Mouse (Mus musculus) urinary bladder, adult 18-20 months (tissue): ENCODE data around the gene Sh3bgrl3.
"Not testable (repeated sequence)": the region's sequence is repeated elsewhere in the genome, so short reads cannot be mapped to it uniquely, and the experiment has no call there.

Experiments used
- DNase-seq, 2 experiments: peaks; one replicate each; pipeline ENCODE4 v3.0.0; 2022; ENCODE audit warnings: low spot score in 2 of 2, mixed read lengths in 2 of 2

Gene Sh3bgrl3

GRCm38 (mm10) chr4:134128221-134128982 lies at the start of gene Sh3bgrl3:
Gene Sh3bgrl3 (minus strand): TSS chr4:134128789.
- DNase-seq, result peak; percentile 84 to 85

DNA sequence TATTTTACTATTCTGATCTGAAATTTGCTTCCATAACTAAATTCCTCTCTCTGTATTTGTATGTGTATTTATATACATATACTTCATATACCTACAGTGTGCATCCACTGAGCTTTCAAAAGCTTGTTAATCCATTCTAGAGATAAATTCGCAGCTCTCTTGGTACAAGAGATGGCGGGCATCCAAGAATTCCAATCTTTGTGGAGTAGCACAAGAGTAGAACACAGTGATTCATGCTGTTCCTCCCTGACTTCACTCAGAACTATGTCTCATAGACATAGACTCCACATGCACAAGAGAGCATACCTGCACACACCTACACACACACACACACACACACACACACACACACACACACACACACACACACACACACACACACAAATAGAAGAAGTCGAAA lies 43.8 kb upstream of the Sh3bgrl3 start:
- DNase-seq, result no peak

- no peak for DNase-seq
Observed at GRCm38 (mm10) chr4:134166906-134167305, 38.3 kb upstream of the Sh3bgrl3 start.

- no peak for DNase-seq
Observed at GRCm38 (mm10) chr4:134165548-134166465, 37.2 kb upstream of the Sh3bgrl3 start.

- no peak for DNase-seq
Observed at GRCm38 (mm10) chr4:134165024-134165423, 36.4 kb upstream of the Sh3bgrl3 start.

DNA sequence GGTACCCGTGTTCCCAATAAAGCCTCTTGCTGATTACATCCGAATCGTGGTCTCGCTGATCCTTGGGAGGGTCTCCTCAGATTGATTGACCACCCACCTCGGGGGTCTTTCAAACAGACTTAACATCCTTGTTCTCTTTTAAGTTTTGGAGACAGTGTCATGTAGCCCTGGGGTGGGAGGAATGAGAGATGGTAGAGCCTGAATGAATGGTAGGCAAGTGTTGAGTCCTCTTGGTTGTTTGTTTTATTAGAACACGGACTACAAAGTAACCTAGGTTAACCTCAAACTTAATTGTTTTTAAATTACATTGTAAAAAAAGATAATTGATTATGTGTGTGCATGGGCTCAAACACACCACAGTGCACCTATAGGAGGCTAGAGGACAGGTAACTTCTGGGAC lies 36.0 kb upstream of the Sh3bgrl3 start:
- no peak for DNase-seq

DNA sequence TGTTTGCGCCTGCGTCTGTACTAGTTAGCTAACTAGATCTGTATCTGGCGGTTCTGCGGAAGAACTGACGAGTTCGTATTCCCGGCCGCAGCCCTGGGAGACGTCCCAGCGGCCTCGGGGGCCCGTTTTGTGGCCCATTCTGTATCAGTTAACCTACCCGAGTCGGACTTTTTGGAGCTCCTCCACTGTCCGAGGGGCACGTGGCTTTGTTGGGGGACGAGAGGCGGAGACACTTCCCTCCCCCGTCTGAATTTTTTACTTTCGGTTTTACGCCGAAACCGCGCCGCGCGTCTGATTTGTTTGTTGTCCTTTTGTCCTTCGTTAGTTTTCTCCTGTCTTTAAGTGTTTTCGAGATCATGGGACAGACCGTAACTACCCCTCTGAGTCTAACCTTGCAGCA lies 31.5 kb upstream of the Sh3bgrl3 start:
- DNase-seq, result peak; percentile 29 to 33

GRCm38 (mm10) chr4:134158774-134159173 lies 30.2 kb upstream of the Sh3bgrl3 start:
- no peak for DNase-seq

- no peak for DNase-seq
Observed at GRCm38 (mm10) chr4:134157558-134157957, 29.0 kb upstream of the Sh3bgrl3 start.

DNA sequence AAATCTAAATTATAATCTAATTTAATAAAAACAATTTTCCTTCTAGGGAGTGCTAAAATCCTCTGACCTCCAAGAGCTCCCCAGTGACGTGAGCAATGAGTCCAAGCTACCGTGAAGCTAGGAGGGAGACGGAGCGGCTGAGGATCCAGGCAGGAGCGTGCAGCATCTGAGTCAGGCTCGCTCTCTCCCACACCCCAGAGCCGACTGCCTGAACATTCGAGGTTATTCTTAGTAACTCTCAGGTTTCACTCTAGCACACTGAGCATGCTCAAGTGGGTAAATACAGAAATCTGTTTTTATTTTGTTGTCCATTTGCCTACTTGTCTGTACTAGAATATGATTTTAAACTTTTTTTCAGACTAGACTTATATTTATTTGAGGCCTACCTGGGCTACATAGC lies 28.2 kb upstream of the Sh3bgrl3 start:
- peak; percentile 17 to 49 for DNase-seq

- no peak for DNase-seq
Observed at GRCm38 (mm10) chr4:134155961-134156465, 27.4 kb upstream of the Sh3bgrl3 start.

- DNase-seq, result no peak
Observed at GRCm38 (mm10) chr4:134155531-134155930, 26.9 kb upstream of the Sh3bgrl3 start.

- DNase-seq, result no peak
Observed at GRCm38 (mm10) chr4:134154354-134154753, 25.8 kb upstream of the Sh3bgrl3 start.

DNA sequence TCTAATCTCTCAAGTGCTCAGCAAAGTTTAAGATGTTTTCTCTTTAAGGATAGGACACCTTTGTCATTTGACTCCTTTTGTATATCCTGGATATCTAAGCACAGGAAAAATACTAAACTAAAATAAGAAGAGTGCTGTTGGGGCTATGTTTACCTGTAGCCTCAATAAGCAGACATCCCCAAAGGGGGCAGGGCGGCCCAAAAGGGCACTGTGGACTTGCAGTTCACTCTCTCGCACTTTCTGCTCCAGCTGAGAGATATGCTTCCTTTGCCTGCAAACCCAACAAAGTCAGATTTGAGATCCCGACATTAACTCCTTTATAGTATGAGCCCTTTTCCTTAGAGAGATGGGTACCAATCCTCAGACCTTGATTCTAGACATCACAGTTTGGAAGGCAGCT lies 25.1 kb upstream of the Sh3bgrl3 start:
- DNase-seq, result no peak

- DNase-seq, result no peak
Observed at GRCm38 (mm10) chr4:134152112-134152511, 23.5 kb upstream of the Sh3bgrl3 start.

DNA sequence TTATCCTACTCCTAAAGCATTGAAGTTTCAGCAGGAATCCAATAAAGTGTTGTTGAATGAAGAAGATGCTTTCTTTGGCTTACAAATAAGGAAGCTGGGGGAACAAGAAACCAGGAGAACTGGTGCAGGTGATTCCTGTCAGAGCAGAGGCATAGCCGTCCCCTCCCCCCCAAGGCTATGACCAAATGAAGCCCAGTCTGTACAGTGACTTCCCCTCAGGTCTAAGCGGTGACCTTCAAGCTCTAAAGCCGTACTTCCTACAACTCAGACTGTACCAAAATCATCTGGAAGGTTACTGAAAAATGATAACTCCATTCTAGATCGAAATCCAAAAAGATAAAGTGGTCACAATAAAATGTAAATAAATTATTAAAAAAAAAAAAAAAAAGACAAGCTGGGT lies 20.8 kb upstream of the Sh3bgrl3 start:
- DNase-seq, result no peak

DNA sequence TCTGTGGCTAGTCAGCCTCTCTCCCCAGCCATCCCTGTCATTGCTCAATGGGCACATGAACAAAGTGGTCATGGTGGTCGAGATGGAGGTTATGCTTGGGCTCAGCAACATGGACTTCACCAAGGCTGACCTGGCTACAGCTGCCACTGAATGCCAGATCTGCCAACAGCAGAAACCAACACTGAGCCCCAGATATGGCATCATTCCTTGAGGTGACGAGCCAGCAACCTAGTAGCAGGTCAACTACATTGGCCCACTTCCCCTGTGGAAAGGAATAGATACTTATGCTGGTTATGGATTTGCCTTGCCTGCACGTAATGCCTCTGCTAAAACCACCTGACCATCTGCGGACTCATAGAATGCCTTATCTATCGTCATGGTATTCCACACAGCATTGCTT lies 15.7 kb upstream of the Sh3bgrl3 start:
- DNase-seq, result not testable (repeated sequence)

DNA sequence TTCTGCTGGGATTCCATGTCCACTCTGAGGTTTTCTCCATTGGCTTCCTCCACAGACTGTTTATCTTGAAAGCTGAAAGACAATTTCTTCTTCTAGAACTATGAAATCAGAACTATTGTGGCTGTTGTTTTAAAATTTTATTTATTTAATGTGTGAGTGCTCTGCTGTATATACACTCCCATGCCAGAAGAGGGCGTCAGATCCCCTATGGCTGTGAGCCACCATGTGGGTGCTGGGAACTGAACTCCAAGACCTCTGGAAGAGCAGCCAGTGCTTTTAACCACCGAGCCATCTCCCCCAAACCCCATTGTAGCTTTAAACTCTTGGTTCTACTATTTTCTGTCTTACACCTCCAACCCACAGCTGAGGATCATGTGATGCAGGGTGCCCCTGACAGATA lies 10.3 kb upstream of the Sh3bgrl3 start:
- DNase-seq, result no peak

DNA sequence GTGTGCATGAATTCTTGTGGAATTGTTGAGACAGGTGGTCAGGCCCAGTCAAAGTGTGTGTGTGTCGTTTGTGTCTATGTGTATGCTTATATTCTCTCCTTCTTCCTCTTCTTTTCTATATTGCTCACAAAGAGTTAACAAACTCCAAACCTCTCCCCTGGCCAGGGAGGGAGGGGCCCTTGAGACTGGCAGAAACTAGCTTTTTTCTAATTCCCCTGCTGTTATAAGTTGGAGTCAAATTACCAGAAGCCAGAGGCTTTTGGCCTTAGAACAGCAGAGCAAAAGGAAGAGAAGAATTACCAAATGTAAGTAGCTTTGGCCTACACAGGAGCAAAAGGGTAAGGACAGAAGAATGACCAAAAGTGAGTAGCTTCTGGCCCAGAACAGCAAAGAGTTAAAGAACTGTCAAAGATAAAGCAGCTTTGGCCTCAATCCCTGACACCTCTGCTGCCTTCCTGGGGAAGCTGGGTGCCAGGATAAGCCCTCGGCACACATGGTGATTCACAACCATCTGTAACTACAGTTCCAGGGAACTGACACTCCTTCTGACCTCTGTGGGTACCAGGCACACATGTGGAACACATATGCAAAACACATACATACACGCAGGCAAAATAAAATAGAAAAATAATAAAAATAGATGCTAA lies 7.8 kb upstream of the Sh3bgrl3 start:
- DNase-seq, result no peak

GRCm38 (mm10) chr4:134132519-134133095 lies 4.0 kb upstream of the Sh3bgrl3 start:
- DNase-seq, result no peak

GRCm38 (mm10) chr4:134132117-134132516 lies 3.5 kb upstream of the Sh3bgrl3 start:
- no peak for DNase-seq

- DNase-seq, result peak in 1 of 2 experiments; percentile 28
Observed at GRCm38 (mm10) chr4:134129482-134129881, 893 bp upstream of the Sh3bgrl3 start.
